Mouse (Mus musculus) ES-Bruce4 (cell line): ENCODE results near the gene Efcab12.

ENCODE experiments used
- EP300 ChIP-seq: IDR thresholded peaks from 2 replicates; pipeline ENCODE4 v1.6.1; 2011; ENCODE audit warnings: low read depth, low read length; ENCODE audit not compliant: insufficient read depth
- POLR2A ChIP-seq: IDR thresholded peaks from one replicate; pipeline ENCODE4 v1.8.1; 2011; ENCODE audit warnings: low read length; ENCODE audit not compliant: insufficient read depth

DNA sequence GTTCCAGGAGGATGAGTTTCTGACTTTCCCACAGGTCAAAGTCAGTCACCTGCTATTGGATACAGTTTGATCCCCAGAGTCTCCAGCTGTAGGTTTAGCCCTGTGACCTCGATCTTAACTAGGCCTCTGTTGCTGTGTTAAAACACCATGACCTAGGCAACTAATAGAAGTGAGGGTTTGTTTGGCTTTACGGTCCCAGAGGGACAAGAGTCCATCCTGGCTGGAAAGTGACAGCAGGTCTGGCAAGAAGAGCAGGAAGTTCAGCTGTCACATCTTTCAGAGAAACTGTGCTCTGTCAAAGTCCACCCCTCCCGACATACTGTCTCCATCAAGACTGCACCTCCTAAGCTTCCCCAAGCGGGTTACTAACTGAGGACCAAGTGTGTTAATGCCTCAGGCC, 67.4 kb downstream of the Efcab12 start:
- TF ChIP-seq EP300 (no peak), POLR2A (no peak)
